12 mouse cellular contexts compared by ENCODE assay signal in the genomic region with DNA sequence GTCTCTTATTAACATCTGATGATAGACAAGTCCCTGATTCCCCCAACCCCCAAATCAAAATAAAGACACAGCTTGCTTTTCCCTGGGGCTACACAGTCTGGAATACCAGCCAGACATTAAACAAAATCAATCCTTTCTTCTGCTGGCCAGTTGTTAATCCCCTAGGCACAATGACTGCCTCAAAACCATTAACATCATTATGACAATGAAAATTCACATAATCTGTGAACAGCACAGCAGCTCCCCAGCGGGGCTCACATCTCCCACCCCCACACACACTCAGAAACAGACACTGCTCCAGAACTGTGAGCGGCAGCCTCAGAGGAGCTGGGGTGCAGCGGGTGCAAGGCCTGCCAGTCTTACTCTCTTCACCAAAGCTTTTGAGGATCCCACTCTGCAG. TPM values are rescaled to one million over a fixed set of nuclear protein-coding genes. Genes with fewer than 3 reads are reported as not detected.
DNase-seq lines count a peak whose midpoint lies in the region; ATAC-seq and TF ChIP-seq lines count a peak whose summit lies in the region.
"Had no signal": no experiment of that assay in that cellular context is flagged by ENCODE, and none has a peak within 500 bp of the region (broad histone marks: within the 10 kb centered on the region; RNA-seq: fewer than 3 reads in every experiment).

No protein-coding gene starts in this region.

- TF ChIP-seq CTCF in intestine, postnatal 0 days (IDR thresholded peaks at IDR 0.05; ENCODE audit: low read depth) = no peak
- no peak for TF ChIP-seq CTCF in midbrain, postnatal 0 days (IDR thresholded peaks at IDR 0.05)

- ATAC-seq in intestine, embryonic 15.5 days = no peak
- ATAC-seq in intestine, postnatal 0 days = no peak
- no peak for ATAC-seq in embryonic facial prominence, embryonic 13.5 days (ENCODE audit: insufficient number of reproducible peaks, insufficient read depth, low FRiP score, low TSS enrichment, low read depth)
- no peak for ATAC-seq in hindbrain, embryonic 12.5 days (ENCODE audit: low FRiP score)
- no peak for ATAC-seq in midbrain, postnatal 0 days (ENCODE audit: low FRiP score)
- ATAC-seq in liver, embryonic 12.5 days = no peak

- no peak overlapping the region for H3K4me2 ChIP-seq in intestine, embryonic 15.5 days (replicated peaks)
- no peak overlapping the region for H3K4me2 ChIP-seq in intestine, postnatal 0 days (replicated peaks; ENCODE audit: low read depth)
- H3K4me2 ChIP-seq in embryonic facial prominence, embryonic 13.5 days = peak overlapping the region; percentile 85
- peak overlapping the region; percentile 20 for H3K4me2 ChIP-seq in hindbrain, embryonic 12.5 days (replicated peaks)
- H3K4me2 ChIP-seq in midbrain, postnatal 0 days (ENCODE audit: low read depth, low read length, poor library complexity, severe bottlenecking) = peak overlapping the region; percentile 41
- no peak overlapping the region for H3K4me2 ChIP-seq in liver, embryonic 12.5 days
- H3K4me2 ChIP-seq: liver, embryonic 15.5 days had no signal

- H3K9me3 ChIP-seq in intestine, embryonic 15.5 days = no peaks in the 10 kb centered on the region
- H3K9me3 ChIP-seq in intestine, postnatal 0 days (ENCODE audit: control insufficient read depth) = no peaks in the 10 kb centered on the region
- no peaks in the 10 kb centered on the region for H3K9me3 ChIP-seq in embryonic facial prominence, embryonic 13.5 days
- H3K9me3 ChIP-seq in hindbrain, embryonic 12.5 days (replicated peaks) = no peaks in the 10 kb centered on the region
- no peaks in the 10 kb centered on the region for H3K9me3 ChIP-seq in midbrain, postnatal 0 days (ENCODE audit: low read length)
- no peaks in the 10 kb centered on the region for H3K9me3 ChIP-seq in liver, embryonic 12.5 days (replicated peaks)
- H3K9me3 ChIP-seq: liver, embryonic 15.5 days had no signal

- no peak overlapping the region for H3K9ac ChIP-seq in intestine, embryonic 15.5 days
- no peak overlapping the region for H3K9ac ChIP-seq in intestine, postnatal 0 days (ENCODE audit: low read depth, low read length)
- peak overlapping the region; percentile 49; the same call in 1 of the 2 replicates for H3K9ac ChIP-seq in embryonic facial prominence, embryonic 13.5 days
- H3K9ac ChIP-seq in hindbrain, embryonic 12.5 days = no peak overlapping the region
- H3K9ac ChIP-seq in midbrain, postnatal 0 days (replicated peaks; ENCODE audit: low read length, poor library complexity, severe bottlenecking) = peak overlapping the region; percentile 29; the same call in 1 of the 2 replicates
- H3K9ac ChIP-seq in liver, embryonic 12.5 days = no peak overlapping the region
- H3K9ac ChIP-seq: liver, embryonic 15.5 days had no signal

- H3K4me1 ChIP-seq in intestine, embryonic 15.5 days (replicated peaks) = peaks cover 14% of the 10 kb centered on the region; the same call in 1 of the 2 replicates
- no peaks in the 10 kb centered on the region; the same call in 1 of the 2 replicates for H3K4me1 ChIP-seq in intestine, postnatal 0 days (replicated peaks; ENCODE audit: control insufficient read depth, insufficient read depth, low read length)
- H3K4me1 ChIP-seq in embryonic facial prominence, embryonic 13.5 days = peaks cover 43% of the 10 kb centered on the region
- peaks cover 51% of the 10 kb centered on the region for H3K4me1 ChIP-seq in hindbrain, embryonic 12.5 days
- peaks cover 5% of the 10 kb centered on the region; the same call in 1 of the 2 replicates for H3K4me1 ChIP-seq in midbrain, postnatal 0 days (ENCODE audit: insufficient read depth, low read length)
- peaks cover 35% of the 10 kb centered on the region for H3K4me1 ChIP-seq in liver, embryonic 12.5 days

- H3K27me3 ChIP-seq in intestine, embryonic 15.5 days (replicated peaks) = no peaks in the 10 kb centered on the region
- H3K27me3 ChIP-seq in intestine, postnatal 0 days (replicated peaks; ENCODE audit: control insufficient read depth, insufficient read depth, low read length) = no peaks in the 10 kb centered on the region
- H3K27me3 ChIP-seq in embryonic facial prominence, embryonic 13.5 days = no peaks in the 10 kb centered on the region
- no peaks in the 10 kb centered on the region; the same call in 1 of the 2 replicates for H3K27me3 ChIP-seq in hindbrain, embryonic 12.5 days
- H3K27me3 ChIP-seq in midbrain, postnatal 0 days (ENCODE audit: insufficient read depth, low read length) = no peaks in the 10 kb centered on the region
- peaks cover 30% of the 10 kb centered on the region; the same call in 1 of the 2 replicates for H3K27me3 ChIP-seq in liver, embryonic 12.5 days (replicated peaks)

- WGBS in intestine, embryonic 15.5 days = 72% methylated on average over 3 of the region's 3 CpGs
- WGBS in intestine, postnatal 0 days = 82% methylated on average over 3 of the region's 3 CpGs
- 33% methylated on average over 3 of the region's 3 CpGs for WGBS in embryonic facial prominence, embryonic 13.5 days
- 38% methylated on average over 3 of the region's 3 CpGs for whole genome bisulfite sequencing in hindbrain, embryonic 12.5 days
- WGBS in midbrain, postnatal 0 days = 18% methylated on average over 3 of the region's 3 CpGs
- 66% methylated on average over 3 of the region's 3 CpGs for WGBS in liver, embryonic 12.5 days (ENCODE audit: insufficient replicate concordance)

- 0 out of 2 replicates have a peak overlapping the region, but pooled peaks have one; percentile 4 for H3K27ac ChIP-seq in intestine, embryonic 15.5 days
- H3K27ac ChIP-seq in intestine, postnatal 0 days (ENCODE audit: low read depth, low read length) = no peak overlapping the region
- H3K27ac ChIP-seq in embryonic facial prominence, embryonic 13.5 days = no peak overlapping the region; the same call in 1 of the 2 replicates
- H3K27ac ChIP-seq in hindbrain, embryonic 12.5 days = peak overlapping the region; percentile 70
- H3K27ac ChIP-seq in midbrain, postnatal 0 days (ENCODE audit: low read depth, low read length) = no peak overlapping the region
- H3K27ac ChIP-seq in liver, embryonic 12.5 days = no peak overlapping the region
- H3K27ac ChIP-seq: liver, embryonic 15.5 days had no signal

- H3K4me3 ChIP-seq in intestine, embryonic 15.5 days (replicated peaks) = no peak overlapping the region
- no peak overlapping the region for H3K4me3 ChIP-seq in intestine, postnatal 0 days (ENCODE audit: low read depth, low read length)
- peak overlapping the region; percentile 11 for H3K4me3 ChIP-seq in embryonic facial prominence, embryonic 13.5 days
- H3K4me3 ChIP-seq in hindbrain, embryonic 12.5 days = no peak overlapping the region
- H3K4me3 ChIP-seq in midbrain, postnatal 0 days (ENCODE audit: low read depth, low read length) = 0 out of 2 replicates have a peak overlapping the region, but pooled peaks have one; percentile 3
- no peak overlapping the region for H3K4me3 ChIP-seq in liver, embryonic 12.5 days
- H3K4me3 ChIP-seq: liver, embryonic 15.5 days; myocyte had no signal

- no peak for DNase-seq in midbrain, postnatal 0 days (ENCODE audit: low spot score)
- DNase-seq in c-Kit-positive CD71-positive TER-119-positive erythroid progenitor cells, embryonic 14.5 days (ENCODE audit: low spot score) = no peak
- no peak for DNase-seq in ovary, postnatal 10 days (ENCODE audit: low spot score)
- DNase-seq: cerebellum, postnatal 36 days; kidney, postnatal 4 days had no signal

- H3K36me3 ChIP-seq in intestine, embryonic 15.5 days = no peaks in the 10 kb centered on the region
- H3K36me3 ChIP-seq in intestine, postnatal 0 days (ENCODE audit: control insufficient read depth, insufficient read depth) = no peaks in the 10 kb centered on the region
- H3K36me3 ChIP-seq in embryonic facial prominence, embryonic 13.5 days = no peaks in the 10 kb centered on the region
- H3K36me3 ChIP-seq in hindbrain, embryonic 12.5 days = no peaks in the 10 kb centered on the region
- H3K36me3 ChIP-seq in midbrain, postnatal 0 days (ENCODE audit: insufficient read depth, low read length) = no peaks in the 10 kb centered on the region
- H3K36me3 ChIP-seq in liver, embryonic 12.5 days = no peaks in the 10 kb centered on the region
- H3K36me3 ChIP-seq: liver, embryonic 15.5 days had no signal

RNA-seq across cellular contexts. Expression of a gene that starts 3.2 kb away (rescaled TPM):
- polyA plus RNA-seq in intestine, embryonic 15.5 days (2015; fragmentation: Nextera tagmentation; extraction: Ambion mirVana) = 7.5 TPM in 2 replicates
- polyA plus RNA-seq in intestine, postnatal 0 days (2015; fragmentation: Nextera tagmentation; extraction: Ambion mirVana) = 4.6 and 5.9 TPM in 2 replicates
- 12.2 and 14.6 TPM in 2 replicates for polyA plus RNA-seq in embryonic facial prominence, embryonic 13.5 days (2015; fragmentation: Nextera tagmentation; extraction: Ambion mirVana)
- 9.6 TPM in 2 replicates for polyA plus RNA-seq in hindbrain, embryonic 12.5 days (2016; fragmentation: Nextera tagmentation; extraction: Ambion mirVana)
- total RNA-seq in midbrain, postnatal 0 days (2014; rRNA removed) = 5.8 and 6.1 TPM in 2 replicates
- polyA plus RNA-seq in midbrain, postnatal 0 days (2015; fragmentation: Nextera tagmentation; extraction: Ambion mirVana) = 4.2 and 4.3 TPM in 2 replicates
- polyA plus RNA-seq in liver, embryonic 12.5 days (2016; fragmentation: Nextera tagmentation; extraction: Ambion mirVana) = 1.3 and 1.4 TPM in 2 replicates

Comparison
In these comparisons a context has a peak if more than half of its experiments do, and no peak if none do; other contexts are left out.
1. H3K27ac ChIP-seq: peak in intestine, embryonic 15.5 days (single experiment) and hindbrain, embryonic 12.5 days (single experiment); none in intestine, postnatal 0 days (single experiment), embryonic facial prominence, embryonic 13.5 days (single experiment), midbrain, postnatal 0 days (single experiment) and liver, embryonic 12.5 days (single experiment).
2. H3K4me2 ChIP-seq: peak in embryonic facial prominence, embryonic 13.5 days (single experiment), hindbrain, embryonic 12.5 days (single experiment) and midbrain, postnatal 0 days (single experiment); none in intestine, embryonic 15.5 days (single experiment), intestine, postnatal 0 days (single experiment) and liver, embryonic 12.5 days (single experiment).
3. H3K4me3 ChIP-seq: peak in embryonic facial prominence, embryonic 13.5 days (single experiment) and midbrain, postnatal 0 days (single experiment); none in intestine, embryonic 15.5 days (single experiment), intestine, postnatal 0 days (single experiment), hindbrain, embryonic 12.5 days (single experiment) and liver, embryonic 12.5 days (single experiment).
4. H3K9ac ChIP-seq: peak in embryonic facial prominence, embryonic 13.5 days (single experiment) and midbrain, postnatal 0 days (single experiment); none in intestine, embryonic 15.5 days (single experiment), intestine, postnatal 0 days (single experiment), hindbrain, embryonic 12.5 days (single experiment) and liver, embryonic 12.5 days (single experiment).